Mouse (Mus musculus) midbrain, embryonic 15.5 days (tissue): ENCODE results near the gene Gbf1. TPM values are rescaled to one million over a fixed set of nuclear protein-coding genes. Genes with fewer than 3 reads are reported as not detected.
"Not testable (repeated sequence)": the region's sequence is repeated elsewhere in the genome, so short reads cannot be mapped to it uniquely, and the experiment has no call there.

Experiments
- ATAC-seq: fragments of 200-750 bp; cut with Nextera tagmentation; replicated peaks from 2 replicates; pipeline ENCODE4 v1.8.0; 2017; ENCODE audit warnings: moderate TSS enrichment
- H3K27ac ChIP-seq: fragments of 300-500 bp; sonication (generic); 2 replicates; pipeline ENCODE4 v1.5.1; 2015; ENCODE audit warnings: mild to moderate bottlenecking, inconsistent platforms
- H3K27me3 ChIP-seq: fragments of 300-500 bp; sonication (generic); replicated peaks from 2 replicates; pipeline ENCODE4 v1.6.1; 2015; ENCODE audit warnings: inconsistent platforms
- H3K36me3 ChIP-seq: fragments of 300-500 bp; sonication (generic); replicated peaks from 2 replicates; pipeline ENCODE4 v1.6.1; 2015; ENCODE audit warnings: inconsistent platforms
- H3K4me1 ChIP-seq: fragments of 300-500 bp; sonication (generic); 2 replicates; pipeline ENCODE4 v1.6.1; 2015; ENCODE audit warnings: inconsistent platforms
- H3K4me2 ChIP-seq: fragments of 300-500 bp; sonication (generic); 2 replicates; pipeline ENCODE4 v1.6.1; 2015; ENCODE audit warnings: inconsistent platforms, mild to moderate bottlenecking, moderate library complexity
- H3K4me3 ChIP-seq: fragments of 300-500 bp; sonication (generic); 2 replicates; pipeline ENCODE4 v1.5.1; 2015; ENCODE audit warnings: mild to moderate bottlenecking, inconsistent platforms
- H3K9ac ChIP-seq: fragments of 300-500 bp; sonication (generic); 2 replicates; pipeline ENCODE4 v1.6.1; 2015; ENCODE audit warnings: mild to moderate bottlenecking, inconsistent platforms
- H3K9me3 ChIP-seq: fragments of 300-500 bp; sonication (generic); 2 replicates; pipeline ENCODE4 v1.6.1; 2016; ENCODE audit warnings: inconsistent platforms
- WGBS: fragments of 180-500 bp; shearing (Covaris S2); methylation state at CpG from one replicate; pipeline ENCODE4 v1.1.7; 2015; ENCODE audit warnings: mixed read lengths; 5-methylcytosine and 5-hydroxymethylcytosine counted together
- polyA plus RNA-seq: library from polyadenylated mRNA; unstranded; fragments of >200 nt; fragmentation: Nextera tagmentation; extraction: Ambion mirVana; gene quantifications from 2 replicates; pipeline ENCODE4 v1.2.1, GENCODE M21; 2015

Gbf1 gene
- polyA plus RNA-seq, 1 experiment from 2014 or later, result 83.0 TPM

DNA sequence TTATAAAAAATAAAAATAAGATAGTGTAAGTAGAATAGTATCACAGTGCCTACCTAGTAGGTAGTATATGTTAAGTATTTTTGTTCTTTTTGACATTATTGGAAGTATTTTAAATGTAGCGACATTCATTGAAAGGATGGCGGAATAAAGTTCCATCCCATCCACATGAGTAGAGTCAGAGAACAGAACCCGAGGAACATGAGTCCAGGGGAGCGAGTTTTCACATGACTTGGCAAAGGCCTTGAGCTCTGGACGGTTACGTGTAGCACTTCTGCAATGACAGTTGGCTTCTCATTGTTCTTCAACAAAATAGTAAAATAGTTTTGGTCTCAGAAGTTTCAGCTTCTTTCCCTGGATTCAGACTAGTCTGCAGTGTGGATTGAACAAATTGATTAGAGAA lies 51.9 kb downstream of the Gbf1 start:
- no peaks in the 10 kb centered on the region for H3K4me1 ChIP-seq
- H3K9me3 ChIP-seq, result no peaks in the 10 kb centered on the region
- H3K27me3 ChIP-seq, result no peaks in the 10 kb centered on the region
- no peaks in the 10 kb centered on the region for H3K36me3 ChIP-seq
- no peak for ATAC-seq
- no peak overlapping the region for H3K4me3 ChIP-seq
- 92% methylated on average over 6 of the region's 6 CpGs for WGBS
- H3K27ac ChIP-seq, result no peak overlapping the region
- H3K9ac ChIP-seq, result no peak overlapping the region
- H3K4me2 ChIP-seq, result no peak overlapping the region

DNA sequence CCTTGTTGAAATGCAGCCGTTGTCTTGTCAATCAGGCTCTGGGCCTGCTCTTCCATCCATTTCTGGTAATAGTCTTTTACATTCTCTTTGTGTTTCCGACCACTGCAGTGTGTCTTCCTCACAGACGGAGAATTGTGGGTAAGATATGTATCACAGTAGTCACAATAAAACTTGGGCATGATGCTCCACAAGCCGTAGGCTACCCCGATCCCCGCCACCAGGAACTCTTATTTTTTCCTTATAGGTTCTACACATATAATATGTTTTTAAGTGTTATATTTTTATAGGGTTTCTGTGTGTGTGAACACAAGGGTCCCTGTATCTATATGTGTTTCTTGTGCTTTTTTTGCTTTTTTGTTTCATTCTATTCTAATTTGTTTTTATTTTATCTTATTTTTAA lies 53.4 kb downstream of the Gbf1 start:
- Histone ChIP-seq H3K9ac (no peak overlapping the region), H3K4me3 (no peak overlapping the region), H3K4me1 (no peaks in the 10 kb centered on the region), H3K36me3 (no peaks in the 10 kb centered on the region), H3K4me2 (no peak overlapping the region), H3K27me3 (no peaks in the 10 kb centered on the region), H3K27ac (no peak overlapping the region), H3K9me3 (no peaks in the 10 kb centered on the region)
- WGBS, result 90% methylated on average over 6 of the region's 6 CpGs
- no peak for ATAC-seq

DNA sequence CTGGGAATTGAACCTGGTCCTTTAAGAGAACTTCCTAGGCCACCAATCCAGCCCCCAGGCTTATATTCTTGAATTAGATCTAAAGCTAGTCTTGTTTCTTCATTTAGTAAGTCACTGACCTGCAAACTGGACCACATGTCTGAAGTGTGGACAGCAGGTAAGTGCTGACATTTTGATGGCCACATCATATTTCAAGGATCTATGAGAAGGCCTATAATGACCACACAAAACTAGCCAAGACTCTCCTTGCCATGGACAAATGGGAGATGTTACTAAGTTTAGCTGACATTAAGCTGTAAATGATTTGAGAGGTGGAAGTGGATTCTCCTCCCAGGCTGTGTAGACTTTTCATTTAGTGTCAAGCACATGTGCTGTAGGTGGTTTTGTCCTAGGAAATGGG lies 58.6 kb downstream of the Gbf1 start:
- Histone ChIP-seq H3K27me3 (no peaks in the 10 kb centered on the region), H3K36me3 (no peaks in the 10 kb centered on the region), H3K4me3 (no peak overlapping the region), H3K4me2 (no peak overlapping the region), H3K27ac (no peak overlapping the region), H3K9me3 (no peaks in the 10 kb centered on the region), H3K9ac (no peak overlapping the region), H3K4me1 (no peaks in the 10 kb centered on the region)
- ATAC-seq, result no peak

GRCm38 (mm10) chr19:46214541-46214940 lies 62.2 kb downstream of the Gbf1 start:
- H3K27me3 ChIP-seq, result no peaks in the 10 kb centered on the region
- no peaks in the 10 kb centered on the region for H3K9me3 ChIP-seq
- H3K36me3 ChIP-seq, result no peaks in the 10 kb centered on the region
- ATAC-seq, result no peak
- H3K4me1 ChIP-seq, result peaks cover 3% of the 10 kb centered on the region; the same call in 1 of the 2 replicates
- H3K9ac ChIP-seq, result no peak overlapping the region
- no peak overlapping the region for H3K27ac ChIP-seq
- no peak overlapping the region for H3K4me2 ChIP-seq
- 84% methylated on average over 5 of the region's 5 CpGs for WGBS
- no peak overlapping the region for H3K4me3 ChIP-seq

GRCm38 (mm10) chr19:46215401-46215800 lies 63.1 kb downstream of the Gbf1 start:
- ATAC-seq, result no peak
- H3K27ac ChIP-seq, result no peak overlapping the region
- H3K27me3 ChIP-seq, result no peaks in the 10 kb centered on the region
- H3K4me3 ChIP-seq, result no peak overlapping the region
- H3K9me3 ChIP-seq, result no peaks in the 10 kb centered on the region
- WGBS, result 62% methylated on average over 3 of the region's 3 CpGs
- no peak overlapping the region for H3K4me2 ChIP-seq
- no peak overlapping the region for H3K9ac ChIP-seq
- peaks cover 3% of the 10 kb centered on the region; the same call in 1 of the 2 replicates for H3K4me1 ChIP-seq
- no peaks in the 10 kb centered on the region for H3K36me3 ChIP-seq

- Histone ChIP-seq H3K4me3 (no peak overlapping the region), H3K36me3 (no peaks in the 10 kb centered on the region), H3K9me3 (no peaks in the 10 kb centered on the region), H3K4me1 (peaks cover 3% of the 10 kb centered on the region; the same call in 1 of the 2 replicates), H3K27me3 (no peaks in the 10 kb centered on the region), H3K9ac (no peak overlapping the region), H3K27ac (no peak overlapping the region), H3K4me2 (no peak overlapping the region)
- WGBS, result 48% methylated on average over 1 of the region's 1 CpGs
- no peak for ATAC-seq
Observed at GRCm38 (mm10) chr19:46216716-46217115, 64.4 kb downstream of the Gbf1 start.

GRCm38 (mm10) chr19:46217347-46217746 lies 65.0 kb downstream of the Gbf1 start:
- not testable (repeated sequence) for H3K9me3 ChIP-seq, H3K4me2 ChIP-seq, H3K27ac ChIP-seq

GRCm38 (mm10) chr19:46220116-46220515 lies 67.8 kb downstream of the Gbf1 start:
- Histone ChIP-seq H3K27ac (no peak overlapping the region), H3K9me3 (no peaks in the 10 kb centered on the region), H3K4me2 (no peak overlapping the region), H3K36me3 (no peaks in the 10 kb centered on the region), H3K4me1 (peaks cover 3% of the 10 kb centered on the region; the same call in 1 of the 2 replicates), H3K9ac (no peak overlapping the region), H3K4me3 (no peak overlapping the region), H3K27me3 (no peaks in the 10 kb centered on the region)
- no peak for ATAC-seq
- 68% methylated on average over 5 of the region's 5 CpGs for WGBS

More at GRCm38 (mm10) chr19:46217347-46217746, 65.0 kb downstream of the Gbf1 start:
- ATAC-seq, H3K27me3 ChIP-seq, H3K36me3 ChIP-seq, H3K4me3 ChIP-seq, H3K9ac ChIP-seq, H3K4me1 ChIP-seq: not testable (repeated sequence)

- Histone ChIP-seq H3K27me3 (no peaks in the 10 kb centered on the region), H3K4me3 (no peak overlapping the region), H3K4me1 (no peaks in the 10 kb centered on the region), H3K4me2 (no peak overlapping the region), H3K36me3 (no peaks in the 10 kb centered on the region), H3K9me3 (no peaks in the 10 kb centered on the region), H3K9ac (no peak overlapping the region), H3K27ac (no peak overlapping the region)
- no peak for ATAC-seq
- WGBS, result 83% methylated on average over 4 of the region's 4 CpGs
Observed at GRCm38 (mm10) chr19:46223118-46223517, 70.8 kb downstream of the Gbf1 start.

DNA sequence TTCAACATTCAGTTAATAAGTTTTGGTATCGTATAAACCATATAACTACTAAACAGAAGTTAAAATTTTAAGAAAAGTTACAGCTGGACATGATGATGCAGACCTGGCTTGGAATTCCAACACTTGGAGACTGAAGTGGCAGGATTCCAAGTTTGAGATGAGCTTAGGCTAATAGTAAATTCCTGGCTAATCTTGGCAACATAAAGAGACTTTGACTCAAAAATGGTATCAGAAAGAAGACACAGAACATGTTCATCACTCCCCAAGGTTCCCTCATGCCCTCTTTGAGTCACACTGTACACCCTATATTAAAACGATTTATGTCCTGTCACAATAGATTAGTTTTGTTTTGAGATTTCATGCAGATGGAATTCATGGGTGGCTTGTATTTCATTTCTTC lies 72.6 kb downstream of the Gbf1 start:
- H3K36me3 ChIP-seq, result no peaks in the 10 kb centered on the region
- H3K9ac ChIP-seq, result no peak overlapping the region
- no peak overlapping the region for H3K4me2 ChIP-seq
- no peak overlapping the region for H3K4me3 ChIP-seq
- no peak overlapping the region for H3K27ac ChIP-seq
- ATAC-seq, result no peak
- H3K4me1 ChIP-seq, result no peaks in the 10 kb centered on the region
- 91% methylated on average over 2 of the region's 2 CpGs for WGBS
- no peaks in the 10 kb centered on the region for H3K9me3 ChIP-seq
- H3K27me3 ChIP-seq, result no peaks in the 10 kb centered on the region

DNA sequence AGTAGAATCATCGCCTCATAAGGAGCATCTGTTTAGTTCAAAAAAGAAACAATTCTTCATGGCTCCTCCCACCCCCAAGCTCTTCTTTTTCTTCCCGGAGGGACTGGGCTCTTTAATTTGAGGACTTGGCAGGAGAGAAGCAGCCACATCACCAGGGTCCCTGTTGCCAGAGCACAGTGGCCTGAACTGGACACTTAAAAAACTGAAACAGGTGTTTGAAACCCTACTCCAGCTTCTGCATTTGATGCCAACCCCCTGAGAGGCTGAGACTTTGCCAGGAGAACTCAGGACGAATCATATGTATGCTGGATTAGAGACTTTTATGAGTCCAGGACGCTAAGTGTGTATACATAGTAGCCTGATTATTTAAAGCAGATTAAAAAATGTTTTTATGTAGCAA lies 73.2 kb downstream of the Gbf1 start:
- no peak overlapping the region for H3K27ac ChIP-seq
- no peaks in the 10 kb centered on the region for H3K36me3 ChIP-seq
- no peak overlapping the region for H3K4me2 ChIP-seq
- no peak overlapping the region for H3K4me3 ChIP-seq
- no peak overlapping the region for H3K9ac ChIP-seq
- no peaks in the 10 kb centered on the region for H3K4me1 ChIP-seq
- no peaks in the 10 kb centered on the region for H3K27me3 ChIP-seq
- 59% methylated on average over 4 of the region's 4 CpGs for WGBS
- no peaks in the 10 kb centered on the region for H3K9me3 ChIP-seq
- ATAC-seq, result no peak

- H3K9me3 ChIP-seq, result no peaks in the 10 kb centered on the region
- H3K27me3 ChIP-seq, result no peaks in the 10 kb centered on the region
- H3K9ac ChIP-seq, result no peak overlapping the region
- H3K36me3 ChIP-seq, result no peaks in the 10 kb centered on the region
- no peak for ATAC-seq
- no peak overlapping the region for H3K4me3 ChIP-seq
- no peaks in the 10 kb centered on the region for H3K4me1 ChIP-seq
- H3K27ac ChIP-seq, result no peak overlapping the region
- H3K4me2 ChIP-seq, result no peak overlapping the region
- WGBS, result 85% methylated on average over 3 of the region's 3 CpGs
Observed at GRCm38 (mm10) chr19:46226295-46226694, 74.0 kb downstream of the Gbf1 start.

- 95% methylated on average over 3 of the region's 3 CpGs for WGBS
- Histone ChIP-seq H3K9me3 (no peaks in the 10 kb centered on the region), H3K4me2 (no peak overlapping the region), H3K27me3 (no peaks in the 10 kb centered on the region), H3K9ac (no peak overlapping the region), H3K4me1 (no peaks in the 10 kb centered on the region), H3K27ac (no peak overlapping the region), H3K4me3 (no peak overlapping the region), H3K36me3 (no peaks in the 10 kb centered on the region)
- ATAC-seq, result no peak
Observed at GRCm38 (mm10) chr19:46227300-46227699, 75.0 kb downstream of the Gbf1 start.

GRCm38 (mm10) chr19:46234450-46234849 lies 82.1 kb downstream of the Gbf1 start:
- Histone ChIP-seq H3K4me1 (no peaks in the 10 kb centered on the region), H3K4me2 (no peak overlapping the region), H3K27me3 (no peaks in the 10 kb centered on the region), H3K27ac (no peak overlapping the region), H3K9me3 (no peaks in the 10 kb centered on the region), H3K36me3 (no peaks in the 10 kb centered on the region), H3K4me3 (no peak overlapping the region), H3K9ac (no peak overlapping the region)
- ATAC-seq, result no peak
- WGBS, result 79% methylated on average over 2 of the region's 2 CpGs
